In the genomic region with DNA sequence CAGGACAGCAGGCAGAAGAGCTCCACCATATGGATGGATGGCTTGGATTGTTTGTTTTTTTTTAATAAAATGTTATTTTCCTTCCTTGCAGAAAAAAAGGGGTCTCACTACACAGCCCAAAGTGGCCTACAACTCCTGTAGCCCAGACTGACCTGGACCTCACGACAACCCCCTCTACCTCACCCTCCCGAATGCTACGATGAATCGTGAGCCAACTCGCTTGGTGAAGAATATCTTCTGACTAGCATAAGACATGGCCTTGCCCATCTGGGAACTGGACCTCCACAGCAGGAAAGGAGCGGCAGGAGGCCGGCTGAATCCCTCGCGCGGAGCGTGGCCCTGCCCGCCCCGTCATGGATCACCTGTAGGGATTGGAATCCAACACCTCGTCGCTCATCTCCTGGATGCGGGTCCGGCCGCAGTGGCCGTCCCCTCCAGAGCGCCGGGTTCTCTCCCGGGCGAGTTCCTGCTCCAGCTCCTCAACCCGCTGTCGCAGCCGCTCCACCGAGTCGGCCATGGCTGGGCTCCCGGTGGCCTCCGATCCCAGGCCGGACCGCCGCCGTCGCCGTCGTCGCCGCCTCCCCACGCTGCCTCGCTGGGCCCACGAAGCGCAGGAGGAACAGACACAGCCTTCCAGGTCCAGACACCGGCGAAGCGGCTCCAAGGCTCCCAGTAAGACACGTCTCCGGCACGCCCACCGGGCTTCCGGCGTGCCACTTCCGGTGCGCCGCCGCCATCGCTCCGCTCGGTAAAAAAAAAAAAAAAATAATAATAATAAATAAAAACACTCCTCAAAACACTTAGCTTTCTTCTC, we compare ENCODE assay signal across 8 mouse cellular contexts. TPM values are rescaled to one million over a fixed set of nuclear protein-coding genes. Genes with fewer than 3 reads are reported as not detected.
DNase-seq lines count a peak whose midpoint lies in the region; ATAC-seq and TF ChIP-seq lines count a peak whose summit lies in the region.

A gene (minus strand): TSS at position 705 of the 814 bp plus-strand sequence.

- H3K4me2 ChIP-seq in intestine, postnatal 0 days (replicated peaks; ENCODE audit: low read depth), result peak within 1 kb of the TSS; percentile 83
- H3K4me2 ChIP-seq in myocyte (ENCODE audit: low read depth), result peak within 1 kb of the TSS; percentile 95

- H3K4me3 ChIP-seq in intestine, postnatal 0 days (ENCODE audit: low read depth, low read length), result peak within 1 kb of the TSS; percentile 100
- H3K4me3 ChIP-seq in myocyte, result peak within 1 kb of the TSS; percentile 68

- TF ChIP-seq POLR2A in myocyte (IDR thresholded peaks at IDR 0.05; ENCODE audit: insufficient read length, low read depth), result peak; percentile 72

- peaks cover 16% of the 10 kb centered on the region for H3K79me2 ChIP-seq in myocyte (ENCODE audit: control insufficient read depth, insufficient read depth)

- peaks cover 6% of the 10 kb centered on the region for H3K4me1 ChIP-seq in intestine, postnatal 0 days (replicated peaks; ENCODE audit: control insufficient read depth, insufficient read depth, low read length)

- peak within 1 kb of the TSS; percentile 76 for H3ac ChIP-seq in myocyte (ENCODE audit: control insufficient read depth, insufficient read length)

- H3K9me3 ChIP-seq in intestine, postnatal 0 days (ENCODE audit: control insufficient read depth), result no peaks in the 10 kb centered on the region

- H3K36me3 ChIP-seq in intestine, postnatal 0 days (ENCODE audit: control insufficient read depth, insufficient read depth), result peaks cover 13% of the 10 kb centered on the region
- H3K36me3 ChIP-seq in myocyte (ENCODE audit: control insufficient read depth, insufficient read depth), result peaks cover 9% of the 10 kb centered on the region

- no peaks in the 10 kb centered on the region for H3K27me3 ChIP-seq in intestine, postnatal 0 days (replicated peaks; ENCODE audit: control insufficient read depth, insufficient read depth, low read length)
- no peaks in the 10 kb centered on the region for H3K27me3 ChIP-seq in myocyte (ENCODE audit: control insufficient read depth, insufficient read depth, insufficient read length)

- H3K9ac ChIP-seq in intestine, postnatal 0 days (ENCODE audit: low read depth, low read length), result peak within 1 kb of the TSS; percentile 85

- TF ChIP-seq CTCF in intestine, postnatal 0 days (IDR thresholded peaks at IDR 0.05; ENCODE audit: low read depth), result no peak

- peak within 1 kb of the TSS; percentile 82 for H3K27ac ChIP-seq in intestine, postnatal 0 days (ENCODE audit: low read depth, low read length)

- peak; percentile 88 for DNase-seq in embryo, embryonic 11 days
- no peak for DNase-seq in embryo, embryonic 10.5 days (ENCODE audit: low spot score)
- DNase-seq in cerebellum, postnatal 4 days (ENCODE audit: low spot score in 2 of 2), result peak; percentile 58 to 71
- no peak for DNase-seq in gonadal fat pad, adult 2 months (ENCODE audit: low read depth)
- peak; percentile 80 for DNase-seq in liver
- DNase-seq in testis, postnatal 14 days (ENCODE audit: low spot score), result peak; percentile 81

- peak; percentile 76 for ATAC-seq in intestine, postnatal 0 days

- WGBS in intestine, postnatal 0 days, result under 1% methylated on average over 58 of the region's 59 CpGs

TF ChIP-seq in myocyte, 11 proteins besides CTCF, POLR2A, EP300 and RAD21:
- TF ChIP-seq MYOD1 (IDR thresholded peaks at IDR 0.05; ENCODE audit: control insufficient read depth in 1 of 3, insufficient read length in 2 of 3, low read depth in 2 of 3), result no peak
- TF ChIP-seq TCF12 (IDR thresholded peaks at IDR 0.05; ENCODE audit: insufficient read depth, poor library complexity, severe bottlenecking), result no peak
- TF ChIP-seq MYOG (IDR thresholded peaks at IDR 0.05; ENCODE audit: control insufficient read depth in 1 of 3, insufficient read depth in 1 of 3, insufficient read length in 2 of 3, low read depth in 2 of 3), result no peak
- no peak for TF ChIP-seq REST (IDR thresholded peaks at IDR 0.05; ENCODE audit: insufficient read depth, insufficient read length)
- TF ChIP-seq POLR2AphosphoS2 (IDR thresholded peaks at IDR 0.05; ENCODE audit: insufficient read length, low read depth), result peak; percentile 63
- TF ChIP-seq USF1 (IDR thresholded peaks at IDR 0.05; ENCODE audit: low read depth), result no peak
- TF ChIP-seq MAX (IDR thresholded peaks at IDR 0.05; ENCODE audit: low read depth), result no peak
- no peak for TF ChIP-seq E2F4 (IDR thresholded peaks at IDR 0.05; ENCODE audit: insufficient read depth)

RNA-seq across cellular contexts. Expression of the gene that starts here (rescaled TPM):
- polyA plus RNA-seq in gonadal fat pad, adult 2 months (2012; rRNA removed), result 28.9 and 31.6 TPM in 2 replicates
- polyA plus RNA-seq in intestine, postnatal 0 days (2015; fragmentation: Nextera tagmentation; extraction: Ambion mirVana), result 32.2 and 32.9 TPM in 2 replicates
- 20.5 TPM for polyA plus RNA-seq in myocyte (2012; fragmentation: generic; extraction: Trizol)

Comparison
In these comparisons a context has a peak if more than half of its experiments do, and no peak if none do; other contexts are left out.
1. DNase-seq: peak in embryo, embryonic 11 days (single experiment), cerebellum, postnatal 4 days (2 of 2), liver (single experiment) and testis, postnatal 14 days (single experiment); none in embryo, embryonic 10.5 days (single experiment) and gonadal fat pad, adult 2 months (single experiment).